ENCODE assay signal across 8 mouse cellular contexts in the genomic region with DNA sequence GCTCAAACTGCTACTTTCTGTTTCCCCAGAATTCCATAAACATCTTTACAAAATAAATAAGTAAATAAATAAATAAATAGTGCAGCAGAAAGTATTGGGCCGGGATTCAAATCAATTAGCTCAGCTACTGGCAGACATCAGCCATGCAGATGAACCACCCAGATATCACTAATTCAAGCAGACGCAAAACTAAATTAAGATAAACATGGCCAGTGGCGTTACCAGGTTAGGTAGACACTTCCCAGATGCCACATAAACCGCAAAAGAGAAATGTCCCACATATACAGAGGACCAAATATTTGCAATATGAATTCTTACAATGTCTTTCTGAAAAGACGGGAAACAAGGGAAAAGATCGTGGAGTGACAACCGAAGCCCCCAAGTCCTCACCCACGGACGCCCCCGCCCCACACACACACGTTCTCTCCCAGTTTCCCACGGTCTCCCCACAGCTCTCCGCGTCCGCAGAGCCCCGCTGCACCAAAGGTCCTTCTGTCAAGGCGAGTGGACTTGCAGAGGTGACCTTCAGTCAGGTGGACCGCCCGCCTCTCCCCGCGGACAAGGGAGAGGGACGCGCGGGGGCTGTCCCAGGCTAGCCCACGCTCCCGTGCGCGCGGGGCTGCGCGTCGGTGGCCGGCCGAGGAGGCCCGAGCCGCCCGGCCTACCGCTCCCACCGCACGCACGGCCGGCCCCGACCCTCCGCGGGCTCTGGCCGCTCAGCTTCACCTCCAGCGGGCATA. TPM values are rescaled to one million over a fixed set of nuclear protein-coding genes. Genes with fewer than 3 reads are reported as not detected.
DNase-seq lines count a peak whose midpoint lies in the region; ATAC-seq lines count a peak whose summit lies in the region.

No protein-coding gene starts in this region.

- no peaks in the 10 kb centered on the region for H3K9me3 ChIP-seq in embryonic facial prominence, embryonic 15.5 days (replicated peaks)
- H3K9me3 ChIP-seq in megakaryocyte, embryonic 14.5 days = no peaks in the 10 kb centered on the region
- no peaks in the 10 kb centered on the region for H3K9me3 ChIP-seq in stomach, embryonic 16.5 days (replicated peaks; ENCODE audit: control insufficient read depth, low read length)

- peak; percentile 17; the same call in 1 of the 2 replicates for ATAC-seq in embryonic facial prominence, embryonic 15.5 days (ENCODE audit: insufficient number of reproducible peaks, low FRiP score, low TSS enrichment, low read depth)
- peak; percentile 12 for ATAC-seq in stomach, embryonic 16.5 days (ENCODE audit: insufficient read depth, low FRiP score)

- H3K4me3 ChIP-seq in embryonic facial prominence, embryonic 15.5 days (replicated peaks) = peak overlapping the region; percentile 85
- H3K4me3 ChIP-seq in megakaryocyte, embryonic 14.5 days (replicated peaks) = peak overlapping the region; percentile 96
- peak overlapping the region; percentile 94 for H3K4me3 ChIP-seq in stomach, embryonic 16.5 days (replicated peaks; ENCODE audit: low read length)

- WGBS in embryonic facial prominence, embryonic 15.5 days = under 1% methylated on average over 47 of the region's 47 CpGs
- under 1% methylated on average over 46 of the region's 47 CpGs for WGBS in stomach, embryonic 16.5 days

- intact Hi-C loops in heart, postnatal 14 days (cut with DNase I) = loop anchor here (5.0 kb wide), 2 partner anchors 87 to 108 kb away; partner anchors contain the start of genes Dck and Rufy3

- H3K36me3 ChIP-seq in embryonic facial prominence, embryonic 15.5 days = peaks cover 20% of the 10 kb centered on the region; the same call in 1 of the 2 replicates
- H3K36me3 ChIP-seq in megakaryocyte, embryonic 14.5 days (replicated peaks; ENCODE audit: low read length) = peaks cover 36% of the 10 kb centered on the region
- H3K36me3 ChIP-seq in stomach, embryonic 16.5 days (ENCODE audit: control insufficient read depth, insufficient read depth, low read length) = peaks cover 6% of the 10 kb centered on the region

- peak; percentile 45 to 60 for DNase-seq in heart, adult 18-20 months
- DNase-seq in heart, adult 8-10 months (ENCODE audit: low spot score) = no peak
- peak; percentile 61 for DNase-seq in adrenal gland, postnatal 10 days
- DNase-seq in heart, postnatal 14 days = peak; percentile 51 to 54
- peak; percentile 50 to 72 for DNase-seq in kidney, postnatal 4 days

- H3K4me2 ChIP-seq in embryonic facial prominence, embryonic 15.5 days (replicated peaks) = peak overlapping the region; percentile 77
- H3K4me2 ChIP-seq in stomach, embryonic 16.5 days (ENCODE audit: low read depth, low read length) = peak overlapping the region; percentile 66

- peak overlapping the region; percentile 98 for H3K9ac ChIP-seq in embryonic facial prominence, embryonic 15.5 days
- peak overlapping the region; percentile 96 for H3K9ac ChIP-seq in stomach, embryonic 16.5 days (ENCODE audit: low read length)

- peak overlapping the region; percentile 94 for H3K27ac ChIP-seq in embryonic facial prominence, embryonic 15.5 days (replicated peaks)
- peak overlapping the region; percentile 94 for H3K27ac ChIP-seq in stomach, embryonic 16.5 days (ENCODE audit: low read length)

- no peaks in the 10 kb centered on the region for H3K27me3 ChIP-seq in embryonic facial prominence, embryonic 15.5 days
- H3K27me3 ChIP-seq in megakaryocyte, embryonic 14.5 days (replicated peaks) = no peaks in the 10 kb centered on the region
- H3K27me3 ChIP-seq in stomach, embryonic 16.5 days (ENCODE audit: control insufficient read depth, insufficient read depth, low read length) = no peaks in the 10 kb centered on the region

- peaks cover 14% of the 10 kb centered on the region; the same call in 1 of the 2 replicates for H3K4me1 ChIP-seq in embryonic facial prominence, embryonic 15.5 days
- peaks cover 24% of the 10 kb centered on the region for H3K4me1 ChIP-seq in megakaryocyte, embryonic 14.5 days
- H3K4me1 ChIP-seq in stomach, embryonic 16.5 days (ENCODE audit: control insufficient read depth, insufficient read depth, low read length) = peaks cover 12% of the 10 kb centered on the region; the same call in 1 of the 2 replicates

RNA-seq across cellular contexts. Expression of gene Grsf1, which starts 1.1 kb away (rescaled TPM):
- 100 to 1,000 TPM; 208 to 215 TPM for total RNA-seq in heart, adult 18-20 months (2021)
- total RNA-seq in heart, adult 8-10 months (2022) = 100 to 1,000 TPM; 199 to 220 (median 209) TPM
- total RNA-seq in adrenal gland, postnatal 10 days (2021) = 100 to 1,000 TPM; 144 to 156 TPM
- polyA plus RNA-seq in embryonic facial prominence, embryonic 15.5 days (2015; fragmentation: Nextera tagmentation; extraction: Ambion mirVana) = 57.5 and 59.3 TPM in 2 replicates
- total RNA-seq in heart, postnatal 14 days (2021) = 100 to 1,000 TPM; 187 to 200 TPM
- 15.9 and 41.9 TPM in 2 replicates for polyA plus RNA-seq in megakaryocyte, embryonic 14.5 days (2012; ENCODE audit: insufficient read depth, low replicate concordance)
- 15.4 and 16.7 TPM in 2 replicates for polyA plus RNA-seq in stomach, embryonic 16.5 days (2015; fragmentation: Nextera tagmentation; extraction: Ambion mirVana)

RNA-seq across cellular contexts. Expression of gene Mob1b, which starts 45.8 kb away (rescaled TPM):
- 10 to 100 TPM; 19.1 to 20.5 TPM for total RNA-seq in heart, adult 18-20 months (2021)
- total RNA-seq in heart, adult 8-10 months (2022) = 10 to 100 TPM; 17.0 to 25.0 (median 20.9) TPM
- total RNA-seq in adrenal gland, postnatal 10 days (2021) = 10 to 100 TPM; 32.0 to 33.6 TPM
- 10.6 and 10.8 TPM in 2 replicates for polyA plus RNA-seq in embryonic facial prominence, embryonic 15.5 days (2015; fragmentation: Nextera tagmentation; extraction: Ambion mirVana)
- total RNA-seq in heart, postnatal 14 days (2021) = 10 to 100 TPM; 41.7 to 42.9 TPM
- 20.8 and 22.0 TPM in 2 replicates for polyA plus RNA-seq in megakaryocyte, embryonic 14.5 days (2012; ENCODE audit: insufficient read depth, low replicate concordance)
- 15.2 and 15.9 TPM in 2 replicates for polyA plus RNA-seq in stomach, embryonic 16.5 days (2015; fragmentation: Nextera tagmentation; extraction: Ambion mirVana)
